Mouse (Mus musculus): ENCODE data around the gene Zfp160. TPM values are rescaled to one million over a fixed set of nuclear protein-coding genes. Genes with fewer than 3 reads are reported as not detected.
"Not testable (repeated sequence)": the region's sequence is repeated elsewhere in the genome, so short reads cannot be mapped to it uniquely, and the experiment has no call there.

The Zfp160 gene
- polyA plus RNA-seq, 1 experiment from 2014 or later, result 22.2 TPM

DNA sequence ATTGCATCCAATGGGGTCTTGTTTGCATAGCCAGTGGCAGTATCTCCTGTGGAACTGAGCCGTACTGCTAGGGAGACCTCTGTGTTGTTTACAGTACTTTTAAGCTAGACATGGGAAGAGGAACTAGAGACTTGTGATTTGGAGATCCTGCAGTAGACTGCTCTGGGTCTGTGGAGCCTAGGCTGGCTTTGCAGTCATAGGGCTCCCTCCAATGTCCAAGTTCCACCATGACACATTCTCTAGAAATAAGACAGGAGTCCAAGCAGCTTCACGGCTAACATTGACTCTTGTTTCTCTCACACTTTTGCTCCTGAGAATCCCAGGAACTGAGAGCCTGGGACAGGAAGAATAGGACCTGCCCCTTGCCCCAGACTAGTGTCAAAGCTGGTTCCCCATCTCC lies 44.6 kb downstream of the Zfp160 start:
- ATAC-seq (no peak), DNase-seq (ENCODE audit: low read depth, low spot score) (no peak)
- POLR2A ChIA-PET, result no interaction called here
- no peaks in the 10 kb centered on the region for H3K27me3 ChIP-seq
- TF ChIP-seq CTCF (IDR thresholded peaks at IDR 0.05), result no peak
- CTCF ChIA-PET, result no interaction called here
- in situ Hi-C loops (cut with MboI; ENCODE audit: low pct_unique_long_range_greater_than_20kb), result no loop called here

DNA sequence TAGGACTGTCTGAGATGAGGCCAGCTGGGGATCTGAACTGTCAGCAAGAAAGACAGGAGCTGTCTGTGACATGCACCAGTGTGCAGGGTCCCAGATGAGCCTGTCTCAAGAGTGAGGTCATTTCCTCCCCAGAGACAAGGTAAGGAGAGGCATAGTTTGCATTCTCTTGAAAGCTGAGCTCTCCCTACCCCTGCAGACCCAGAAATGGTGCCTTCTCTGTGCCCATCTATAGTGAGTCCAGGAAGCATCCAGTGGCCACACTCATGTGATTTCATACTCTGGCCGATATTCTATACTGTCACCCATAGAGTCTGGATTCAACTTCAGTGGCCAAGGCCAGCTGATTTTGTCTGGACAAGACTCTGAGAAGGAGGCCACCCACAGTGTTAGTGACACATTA lies 46.4 kb downstream of the Zfp160 start:
- CTCF ChIA-PET; POLR2A ChIA-PET; DNase-seq (ENCODE audit: low read depth, low spot score): not testable (repeated sequence)

GRCm38 (mm10) chr17:21065501-21065900 lies 56.8 kb downstream of the Zfp160 start:
- ATAC-seq, result no peak
- POLR2A ChIA-PET, result no interaction called here
- H3K27me3 ChIP-seq, result no peaks in the 10 kb centered on the region
- in situ Hi-C loops (cut with MboI; ENCODE audit: low pct_unique_long_range_greater_than_20kb), result no loop called here
- CTCF ChIA-PET, result no interaction called here
- no peak for TF ChIP-seq CTCF (IDR thresholded peaks at IDR 0.05)
- DNase-seq (ENCODE audit: low read depth, low spot score), result no peak

More for the DNA sequence above, 46.4 kb downstream of the Zfp160 start:
- in situ Hi-C loops (cut with MboI; ENCODE audit: low pct_unique_long_range_greater_than_20kb); ATAC-seq; H3K27me3 ChIP-seq: not testable (repeated sequence)

DNA sequence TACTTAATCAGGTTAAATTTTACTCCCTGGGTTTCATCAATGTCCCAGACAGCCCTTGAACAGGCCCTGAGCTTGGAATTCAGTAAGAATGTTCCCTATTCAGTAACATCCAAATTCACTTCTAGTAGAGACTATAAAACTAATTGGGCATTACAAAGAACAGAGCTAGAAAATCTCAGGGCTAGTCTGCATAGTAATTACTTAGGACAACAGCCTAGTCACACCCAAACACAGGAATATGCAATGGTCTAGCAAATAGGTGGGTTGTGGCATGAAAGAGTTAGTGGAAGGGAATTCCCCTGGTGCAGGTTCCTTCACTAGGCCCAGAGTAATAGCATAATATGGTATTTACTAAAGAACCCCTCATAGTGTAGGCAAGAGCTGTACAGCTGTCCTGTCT lies 58.3 kb downstream of the Zfp160 start:
- TF ChIP-seq CTCF (IDR thresholded peaks at IDR 0.05), result no peak
- no peaks in the 10 kb centered on the region for H3K27me3 ChIP-seq
- DNase-seq (ENCODE audit: low read depth, low spot score) (no peak), ATAC-seq (no peak)
- in situ Hi-C loops (cut with MboI; ENCODE audit: low pct_unique_long_range_greater_than_20kb), result no loop called here
- ChIA-PET CTCF (no interaction called here), POLR2A (no interaction called here)

DNA sequence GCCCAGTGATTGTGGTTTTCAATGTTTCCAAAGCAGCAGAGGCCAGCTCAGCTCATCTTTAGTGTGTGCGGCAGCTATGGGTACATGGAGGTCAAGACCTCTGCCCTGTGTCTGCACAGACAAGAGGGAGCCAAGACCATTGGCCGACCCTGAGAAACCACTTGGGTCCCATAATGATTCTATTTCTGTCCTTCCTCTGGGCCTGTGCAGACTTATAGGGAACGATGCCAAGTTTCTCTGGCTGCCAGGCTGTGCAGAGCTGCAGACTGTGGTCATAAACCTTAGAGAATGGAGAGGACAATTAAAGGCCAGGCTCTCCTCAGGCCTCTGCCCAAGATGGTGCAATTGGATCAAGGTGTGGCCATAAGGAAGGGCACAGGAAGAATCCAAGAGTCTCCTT lies 60.7 kb downstream of the Zfp160 start:
- H3K27me3 ChIP-seq; DNase-seq (ENCODE audit: low read depth, low spot score); in situ Hi-C loops (cut with MboI; ENCODE audit: low pct_unique_long_range_greater_than_20kb); POLR2A ChIA-PET; CTCF ChIA-PET: not testable (repeated sequence)
- ATAC-seq, result peak; percentile 21

- POLR2A ChIA-PET; ATAC-seq; H3K27me3 ChIP-seq; in situ Hi-C loops (cut with MboI; ENCODE audit: low pct_unique_long_range_greater_than_20kb); DNase-seq (ENCODE audit: low read depth, low spot score); CTCF ChIA-PET: not testable (repeated sequence)
Measured at GRCm38 (mm10) chr17:21070971-21071370, 62.3 kb downstream of the Zfp160 start.

Other genes with a start within 250 kb of the Zfp160 start
- gene Vmn1r228, start 222.7 kb upstream of the Zfp160 start, polyA plus RNA-seq (2021), result not detected
- not detected for gene Vmn1r229, start 197.3 kb upstream of the Zfp160 start, polyA plus RNA-seq (2021)
- gene Vmn1r230, start 168.5 kb upstream of the Zfp160 start, polyA plus RNA-seq (2021), result not detected
- not detected for gene Vmn1r231, start 103.8 kb upstream of the Zfp160 start, polyA plus RNA-seq (2021)
- not detected for gene Vmn1r232, start 89.2 kb upstream of the Zfp160 start, polyA plus RNA-seq (2021)
- 347 TPM for gene Ppp2r1a, start 63.6 kb upstream of the Zfp160 start, polyA plus RNA-seq (2021)
- gene Vmn1r233, start 12.4 kb upstream of the Zfp160 start, polyA plus RNA-seq (2021), result not detected
- not detected for gene Vmn1r234, start 217.2 kb downstream of the Zfp160 start, polyA plus RNA-seq (2021)
- gene Vmn1r235, start 247.5 kb downstream of the Zfp160 start, polyA plus RNA-seq (2021), result not detected